Mouse (Mus musculus): ENCODE results near the gene Olfr518.

The Olfr518 gene

DNA sequence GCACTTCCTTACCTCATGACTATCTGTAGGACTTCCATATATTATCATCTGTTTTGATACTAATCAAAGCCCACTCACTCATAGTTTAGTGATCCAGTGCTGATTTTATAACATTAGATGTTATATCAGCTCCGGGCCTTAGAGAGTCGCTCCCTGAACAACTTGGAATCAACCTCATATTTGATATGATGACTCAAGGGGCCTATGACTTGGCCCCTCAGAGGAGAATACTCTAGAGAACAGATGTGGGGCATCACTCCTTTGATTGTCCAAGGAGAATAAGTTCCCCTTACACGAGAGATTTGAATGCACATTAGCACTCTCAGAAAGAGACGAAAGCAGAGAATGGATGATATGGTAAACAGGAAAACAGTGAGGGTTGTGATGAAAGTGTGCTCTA is at the start of gene Olfr518:
Gene Olfr518 (minus strand): TSS at position 101 of the 400 bp plus-strand sequence.
- in situ Hi-C loops (cut with MboI; ENCODE audit: unreplicated experiment in 2 of 2) = no loop called here

DNA sequence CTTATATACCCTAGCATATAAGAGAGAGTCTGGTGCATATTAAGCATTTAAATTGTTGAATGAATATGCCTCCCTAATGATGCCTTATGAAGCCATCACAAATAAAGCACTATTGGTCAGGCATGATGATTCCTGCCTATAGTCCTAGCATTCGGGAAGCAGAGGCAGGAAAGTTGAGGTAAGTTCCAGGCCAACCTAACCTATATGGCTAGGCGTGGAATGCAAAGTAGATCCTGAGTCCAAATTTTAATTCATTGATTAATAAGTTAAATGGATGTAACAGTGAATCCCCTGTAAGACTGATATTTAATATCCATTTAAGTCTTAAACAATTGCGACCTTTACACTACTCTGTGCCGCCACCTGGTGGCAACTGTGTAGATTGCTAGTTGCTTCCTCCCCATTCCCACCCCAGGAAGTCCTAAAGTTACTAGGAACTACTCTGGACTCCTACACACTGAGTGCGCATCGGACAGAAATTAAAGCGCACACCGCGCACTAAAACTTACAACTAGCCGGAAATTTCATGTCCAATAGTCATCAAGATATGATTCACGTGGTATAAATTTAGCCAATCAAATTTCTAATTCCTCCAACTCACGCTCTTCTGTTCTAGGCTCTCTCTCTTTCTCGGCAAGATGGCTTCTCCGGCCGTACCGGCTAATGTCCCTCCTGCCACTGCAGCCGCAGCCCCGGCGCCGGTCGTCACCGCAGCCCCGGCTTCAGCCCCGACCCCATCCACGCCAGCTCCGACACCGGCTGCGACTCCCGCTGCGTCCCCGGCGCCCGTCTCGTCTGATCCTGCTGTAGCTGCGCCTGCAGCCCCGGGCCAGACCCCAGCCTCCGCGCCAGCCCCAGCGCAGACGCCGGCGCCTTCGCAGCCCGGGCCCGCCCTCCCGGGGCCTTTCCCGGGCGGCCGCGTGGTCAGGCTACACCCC is 49.3 kb upstream of the Olfr518 start, which contains the start of gene Eif3f:
Gene Eif3f (plus strand): TSS at position 624 of the 938 bp plus-strand sequence.
- in situ Hi-C loops (cut with MboI; ENCODE audit: unreplicated experiment in 2 of 2) = loop anchor here (5.0 to 25.0 kb wide), 5 partner anchors 117 to 803 kb away; partner anchors contain the start of genes Rpl27a (in 2 of the 2) and Ascl3 (in 1 of the 2)

DNA sequence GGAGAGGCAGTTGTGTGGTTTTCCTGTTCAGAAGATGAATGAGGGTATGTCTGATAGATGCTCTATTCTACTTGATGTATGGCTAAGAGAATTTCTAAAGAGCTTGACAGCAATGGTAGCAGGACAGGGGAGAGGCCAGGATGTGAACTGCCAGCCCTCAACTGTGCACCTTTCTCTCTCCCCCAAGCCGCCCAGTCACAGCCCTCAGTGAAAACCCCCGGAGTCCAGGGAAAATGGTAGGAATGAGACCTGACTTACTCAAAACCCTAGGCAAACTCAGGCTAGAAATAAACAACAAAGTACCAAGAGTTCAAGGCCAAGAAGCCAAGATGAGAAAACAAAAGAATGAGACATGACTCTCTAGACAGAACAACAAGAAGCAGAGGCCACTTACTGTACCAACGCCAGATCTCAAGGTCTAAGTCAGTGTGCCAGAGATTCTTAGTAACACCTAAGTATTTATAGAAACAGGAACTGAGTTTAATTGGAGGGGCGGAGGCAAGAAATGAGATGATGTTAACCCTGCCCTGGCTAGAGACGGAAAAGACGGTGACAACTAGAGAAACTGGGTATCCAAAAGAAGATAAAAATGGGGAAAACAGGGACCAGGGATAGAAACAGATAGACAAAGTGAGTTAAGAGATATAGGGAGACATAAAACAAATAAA is 45.1 kb upstream of the Olfr518 start, which contains the start of gene Nlrp10:
Gene Nlrp10 (minus strand): TSS at position 453 of the 668 bp plus-strand sequence.
- in situ Hi-C loops (cut with MboI; ENCODE audit: unreplicated experiment in 2 of 2) = loop anchor here (5.0 to 25.0 kb wide), 5 partner anchors 113 to 807 kb away; partner anchors contain the start of genes Rpl27a (in 2 of the 2) and Ascl3 (in 1 of the 2)

DNA sequence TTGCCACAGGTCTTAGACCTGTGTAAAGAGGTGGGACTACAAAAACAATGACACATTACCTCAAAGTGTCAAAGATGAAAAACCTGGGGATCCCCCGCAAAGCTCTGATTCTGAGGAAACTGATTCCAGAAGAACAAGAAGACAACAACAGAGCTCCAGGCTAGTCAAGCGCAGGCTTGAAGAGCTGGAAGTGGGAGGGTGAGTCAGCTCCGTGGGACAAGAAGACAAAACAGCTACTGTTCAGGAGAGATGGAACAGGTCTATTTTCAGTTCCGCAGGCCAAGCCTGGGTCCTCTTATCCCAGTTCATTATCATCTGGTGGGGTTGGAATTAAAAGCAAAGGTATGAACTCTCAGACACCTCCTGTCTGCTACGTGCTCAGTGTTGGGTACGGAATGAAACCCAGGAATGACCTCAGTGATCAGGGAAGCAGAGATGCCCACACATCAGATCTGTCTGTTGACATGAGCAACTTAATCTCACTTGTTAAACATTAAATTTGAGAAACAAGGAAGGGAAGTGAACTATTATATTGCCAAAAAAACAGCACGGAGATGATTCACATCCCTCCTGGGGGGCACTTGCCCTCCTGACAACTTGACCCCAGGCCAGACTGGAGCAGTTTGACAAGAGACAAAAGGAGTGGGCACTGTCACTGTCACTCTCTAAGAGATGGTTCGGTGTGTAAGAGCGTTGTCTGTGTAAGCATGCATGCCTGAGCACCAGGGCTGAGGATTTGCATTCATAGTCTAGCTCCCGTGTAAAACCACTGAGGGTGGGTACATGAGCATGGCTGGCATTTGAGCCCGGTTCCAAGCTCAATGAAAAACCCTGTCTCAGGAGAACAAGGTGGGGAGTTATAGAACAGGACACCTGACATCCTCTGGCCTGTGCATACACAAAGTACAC is 43.7 kb upstream of the Olfr518 start:
- in situ Hi-C loops (cut with MboI; ENCODE audit: unreplicated experiment in 2 of 2) = loop anchor here in 1 of 2 experiments (25.0 kb wide), 1 partner anchor 809 kb away; the partner anchor contains the start of gene Ascl3

DNA sequence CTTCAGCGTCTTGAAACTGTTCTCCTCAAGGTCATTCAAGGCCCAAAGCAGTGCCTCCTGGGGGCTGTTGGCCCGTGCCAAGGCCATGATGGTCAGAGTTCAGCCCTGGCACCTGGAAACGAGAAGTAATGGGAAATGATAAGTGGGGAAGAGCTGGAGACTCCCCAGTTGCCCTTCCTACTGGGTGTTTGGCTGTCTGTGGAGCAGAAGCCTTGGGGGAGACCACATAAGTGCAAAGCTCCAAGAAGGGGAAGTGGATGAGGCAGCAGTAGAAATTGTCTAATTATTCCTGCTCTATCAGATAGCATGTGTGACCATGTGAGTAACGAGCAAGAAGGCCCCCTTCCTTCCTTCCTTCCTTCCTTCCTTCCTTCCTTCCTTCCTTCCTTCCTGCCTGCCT is 42.2 kb upstream of the Olfr518 start:
- in situ Hi-C loops (cut with MboI; ENCODE audit: unreplicated experiment in 2 of 2) = loop anchor here in 1 of 2 experiments (25.0 kb wide), 1 partner anchor 810 kb away; the partner anchor contains the start of gene Ascl3

DNA sequence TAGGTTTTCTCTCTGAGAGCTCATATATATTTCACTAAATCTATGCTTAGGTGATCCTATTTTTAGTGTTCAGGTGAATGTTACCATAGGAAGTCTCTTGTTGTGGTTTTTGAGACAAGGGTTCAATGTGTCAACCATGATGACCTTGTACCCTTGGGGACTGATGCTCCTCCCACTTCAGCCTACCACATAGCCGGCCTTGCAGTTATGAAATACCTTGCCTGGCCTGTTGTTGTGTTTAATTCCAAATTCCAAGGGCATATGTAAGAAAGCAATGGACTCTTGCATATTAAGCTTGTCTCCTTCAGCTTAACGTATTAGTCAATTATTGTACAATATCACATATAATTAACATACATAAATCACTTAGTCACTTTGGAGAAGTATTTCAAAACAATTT is 19.2 kb upstream of the Olfr518 start:
- in situ Hi-C loops (cut with MboI; ENCODE audit: unreplicated experiment in 2 of 2) = no loop called here

DNA sequence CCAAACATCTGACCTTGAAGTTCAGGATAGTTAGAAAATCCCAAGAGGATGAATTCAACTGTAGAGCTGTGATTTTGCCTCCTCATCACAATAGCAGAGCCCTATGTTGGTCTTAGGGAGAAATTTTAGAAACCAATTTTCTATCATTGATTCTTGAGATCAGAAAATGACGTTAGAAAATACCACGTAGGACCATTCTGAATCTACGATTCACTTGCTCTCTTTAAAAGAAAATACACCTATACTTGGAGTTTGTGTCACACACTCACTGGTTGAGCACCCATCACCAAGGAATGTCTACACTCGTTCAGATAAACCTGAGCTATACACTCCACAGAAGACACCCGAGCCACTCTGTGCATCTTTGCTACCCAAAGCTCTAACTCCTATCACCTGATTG is 9.5 kb upstream of the Olfr518 start, which contains the start of gene Olfr519:
Gene Olfr519 (minus strand): TSS at position 101 of the 400 bp plus-strand sequence.
- in situ Hi-C loops (cut with MboI; ENCODE audit: unreplicated experiment in 2 of 2) = no loop called here

DNA sequence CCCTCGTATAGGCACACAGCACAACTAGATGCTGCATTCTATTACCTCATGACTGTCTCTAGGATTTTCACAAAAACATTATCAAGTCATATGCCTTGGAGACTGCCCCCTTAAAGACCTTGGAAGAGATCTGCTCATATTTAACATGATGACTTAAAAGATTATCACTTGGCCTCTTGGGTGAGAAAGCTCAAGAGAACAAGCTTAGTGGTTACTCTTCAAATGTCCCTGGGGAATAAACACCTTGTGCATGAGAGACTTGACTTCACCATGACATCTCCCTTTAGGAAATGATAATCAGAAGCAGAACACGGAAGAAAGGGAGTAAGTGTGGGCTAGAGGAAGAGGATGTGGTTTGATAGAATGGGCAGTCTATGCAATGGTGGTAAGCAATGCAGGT is 12.5 kb downstream of the Olfr518 start, which contains the start of gene Olfr517:
Gene Olfr517 (minus strand): TSS at position 101 of the 400 bp plus-strand sequence.
- in situ Hi-C loops (cut with MboI; ENCODE audit: unreplicated experiment in 2 of 2) = no loop called here

DNA sequence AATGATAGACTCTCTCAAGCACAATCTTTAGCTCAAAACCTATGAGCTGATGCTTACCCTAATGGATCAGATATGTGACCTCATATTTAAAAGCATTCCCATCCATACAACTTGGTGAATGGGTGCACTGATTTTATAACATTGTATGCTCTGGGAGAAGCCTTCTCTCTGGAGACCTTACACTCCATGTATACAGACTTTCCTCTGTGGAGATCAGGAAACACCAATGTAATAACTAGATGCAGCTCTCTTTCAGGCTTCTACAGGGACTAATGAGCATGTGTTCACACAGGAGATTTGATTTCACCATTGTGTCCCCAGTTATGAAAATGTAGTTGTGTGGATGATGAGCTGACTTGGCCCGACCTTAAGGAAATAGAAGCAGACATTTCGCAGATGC is 34.4 kb downstream of the Olfr518 start, which contains the start of gene Olfr516:
Gene Olfr516 (minus strand): TSS at position 101 of the 400 bp plus-strand sequence.
- in situ Hi-C loops (cut with MboI; ENCODE audit: unreplicated experiment in 2 of 2) = no loop called here

All from v-Abl transformed pro-B cells (cell line).